Mouse (Mus musculus) spleen, adult 10 weeks (tissue): ENCODE results near the gene Ltn1. TPM values are rescaled to one million over a fixed set of nuclear protein-coding genes. Genes with fewer than 3 reads are reported as not detected.

Source experiments
- polyA plus RNA-seq: library from polyadenylated mRNA; stranded (reverse); fragments of 350-450 nt; fragmentation: Illumina TruSeq; extraction: RNeasy Lipid Tissue Mini Kit (QIAGEN cat#74804); gene quantifications from one replicate; pipeline ENCODE4 v1.2.3, GENCODE M21; 2015; ENCODE audit warnings: low replicate concordance; ENCODE audit not compliant: insufficient read depth

The Ltn1 gene
- 32.8 TPM for polyA plus RNA-seq

DNA sequence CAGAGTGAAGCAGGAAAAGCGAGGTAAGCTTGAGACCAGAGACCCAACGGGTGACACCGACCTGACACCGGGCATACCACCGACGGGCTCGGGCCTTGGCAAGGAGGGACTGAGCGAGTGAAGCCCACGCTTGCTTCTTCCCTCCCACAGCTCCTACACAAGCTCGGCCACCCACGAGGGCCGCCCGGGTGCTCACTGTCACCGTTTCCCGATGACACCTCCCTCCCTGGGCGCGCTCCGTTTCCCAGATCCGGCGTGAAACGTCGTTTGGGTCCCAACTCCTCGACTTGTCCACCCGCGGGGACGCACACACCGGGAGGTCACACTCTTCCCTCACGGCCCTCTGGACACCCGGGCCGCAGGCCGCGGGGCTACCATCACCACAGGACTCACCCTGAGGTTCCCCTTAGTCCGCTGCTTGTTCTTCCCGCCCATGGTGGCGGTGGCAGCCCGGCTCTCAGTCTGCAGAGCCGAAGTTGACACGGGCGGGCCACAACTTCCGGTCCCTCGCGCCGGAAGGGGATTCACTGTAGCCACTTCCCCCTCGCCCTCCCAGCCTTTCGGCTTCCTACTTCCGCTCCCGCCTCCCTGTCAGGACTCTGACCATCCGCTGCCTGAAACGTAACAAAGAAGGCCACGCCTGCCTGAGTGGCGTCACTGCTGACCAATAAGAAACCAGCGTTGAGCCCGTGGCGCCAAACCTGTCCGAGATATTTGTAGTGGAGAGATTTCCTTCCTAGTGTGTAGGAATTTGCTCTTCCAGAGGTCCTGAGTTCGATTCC is at the start of gene Ltn1:
TSS of gene Ltn1 (minus strand) at position 580 of the 782 bp plus-strand sequence.

GRCm38 (mm10) chr16:87454419-87455179 is 22.2 kb upstream of the Ltn1 start, which contains the start of gene Usp16:
Gene Usp16 (plus strand): TSS chr16:87454703.

GRCm38 (mm10) chr16:87440184-87440686 is 7.8 kb upstream of the Ltn1 start, which contains the start of gene Rwdd2b:
Gene Rwdd2b (minus strand): TSS chr16:87440573.

DNA sequence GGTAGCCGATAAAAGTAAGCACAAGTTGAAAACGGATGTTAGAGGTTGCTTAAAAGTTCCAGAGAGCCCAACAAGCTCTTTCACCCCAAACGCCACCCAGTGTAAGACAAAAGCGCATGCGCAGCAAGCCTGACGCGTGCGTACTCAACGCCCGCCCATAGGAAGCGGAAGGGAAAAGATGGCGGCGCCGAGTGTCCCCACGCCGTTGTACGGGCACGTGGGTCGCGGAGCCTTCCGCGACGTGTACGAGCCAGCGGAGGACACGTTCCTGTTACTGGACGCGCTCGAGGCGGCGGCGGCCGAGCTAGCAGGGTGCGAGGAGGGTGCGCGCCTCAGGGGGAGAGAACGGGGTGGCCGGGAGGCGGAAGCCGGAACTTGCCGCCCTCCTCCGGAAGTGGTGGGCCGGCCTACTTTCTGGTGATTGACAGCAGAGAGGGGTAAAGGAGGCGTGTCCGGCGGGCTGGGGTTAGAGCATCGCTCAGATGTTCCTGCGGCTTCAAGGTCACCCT is 78.3 kb downstream of the Ltn1 start, which contains the start of gene N6amt1:
TSS of gene N6amt1 (plus strand) at position 111 of the 509 bp plus-strand sequence.

Other genes with a start within 250 kb of the Ltn1 start
- 19.4 TPM for gene N6amt1, start 78.4 kb downstream of the Ltn1 start, polyA plus RNA-seq
- 13.9 TPM for gene Rwdd2b, start 8.0 kb upstream of the Ltn1 start, polyA plus RNA-seq
- 141 TPM for gene Usp16, start 22.1 kb upstream of the Ltn1 start, polyA plus RNA-seq
- gene Cct8, start 63.3 kb upstream of the Ltn1 start, polyA plus RNA-seq, result 347 TPM
- gene Map3k7cl, start 120.7 kb upstream of the Ltn1 start, polyA plus RNA-seq, result 1.9 TPM